Mouse (Mus musculus): Measurements from ENCODE around the gene Btbd35f21. TPM values are rescaled to one million over a fixed set of nuclear protein-coding genes. Genes with fewer than 3 reads are reported as not detected.

Gene Btbd35f21
- not detected in 2 replicates for polyA plus RNA-seq (2015; fragmentation: Nextera tagmentation; extraction: Ambion mirVana)

GRCm38 (mm10) chrX:32725809-32726208 lies at the start of gene Btbd35f21:
TSS of gene Btbd35f21 (plus strand) at chrX:32726109.

Other genes starting within 250 kb of the Btbd35f21 start
- gene Btbd35f1, start 166.1 kb upstream of the Btbd35f21 start, polyA plus RNA-seq (2015; fragmentation: Nextera tagmentation; extraction: Ambion mirVana), result not detected in 2 replicates
- not detected in 2 replicates for gene Gm5926, start 75.4 kb upstream of the Btbd35f21 start, polyA plus RNA-seq (2015; fragmentation: Nextera tagmentation; extraction: Ambion mirVana)
- not detected in 2 replicates for gene Btbd35f30, start 168.5 kb downstream of the Btbd35f21 start, polyA plus RNA-seq (2015; fragmentation: Nextera tagmentation; extraction: Ambion mirVana)
- not detected in 2 replicates for gene Gm21789, start 215.7 kb downstream of the Btbd35f21 start, polyA plus RNA-seq (2015; fragmentation: Nextera tagmentation; extraction: Ambion mirVana)
- not detected in 2 replicates for gene Btbd35f5, start 247.8 kb downstream of the Btbd35f21 start, polyA plus RNA-seq (2015; fragmentation: Nextera tagmentation; extraction: Ambion mirVana)

All from spleen, postnatal 0 days (tissue).